Mouse (Mus musculus): Measurements from ENCODE around the gene Pdpk1.
"Not testable (repeated sequence)": the region's sequence is repeated elsewhere in the genome, so short reads cannot be mapped to it uniquely, and the experiment has no call there.

Pdpk1 gene

GRCm38 (mm10) chr17:24162584-24163175, 12.0 kb upstream of the Pdpk1 start:
- peak; percentile 87 to 91 for DNase-seq

- no peak for DNase-seq
These were observed 10.7 kb upstream of the Pdpk1 start for GRCm38 (mm10) chr17:24161466-24161865.

- no peak for DNase-seq
These were observed 6.8 kb upstream of the Pdpk1 start for GRCm38 (mm10) chr17:24157526-24157925.

DNA sequence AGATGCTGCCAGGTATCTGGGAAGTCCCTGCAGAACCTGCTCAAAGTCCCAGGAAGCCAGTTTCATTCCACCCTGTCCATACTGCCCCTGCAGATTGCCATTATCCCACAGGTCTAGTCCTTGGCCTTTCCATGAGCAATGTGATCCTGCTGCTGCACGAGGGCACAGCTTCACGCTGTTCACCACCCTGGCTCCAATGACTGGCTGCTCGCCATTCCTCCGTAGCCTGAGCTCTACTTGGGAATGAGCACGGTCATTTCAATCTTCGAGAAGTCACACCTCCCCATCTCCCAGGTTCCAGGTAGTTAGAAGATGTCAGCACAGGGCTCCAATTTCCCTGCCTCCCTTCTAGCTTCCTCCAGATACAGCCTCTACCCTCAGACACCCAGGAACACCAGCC, 6.4 kb upstream of the Pdpk1 start:
- no peak for DNase-seq

- no peak for DNase-seq
These were observed 5.7 kb upstream of the Pdpk1 start for GRCm38 (mm10) chr17:24156394-24156793.

DNA sequence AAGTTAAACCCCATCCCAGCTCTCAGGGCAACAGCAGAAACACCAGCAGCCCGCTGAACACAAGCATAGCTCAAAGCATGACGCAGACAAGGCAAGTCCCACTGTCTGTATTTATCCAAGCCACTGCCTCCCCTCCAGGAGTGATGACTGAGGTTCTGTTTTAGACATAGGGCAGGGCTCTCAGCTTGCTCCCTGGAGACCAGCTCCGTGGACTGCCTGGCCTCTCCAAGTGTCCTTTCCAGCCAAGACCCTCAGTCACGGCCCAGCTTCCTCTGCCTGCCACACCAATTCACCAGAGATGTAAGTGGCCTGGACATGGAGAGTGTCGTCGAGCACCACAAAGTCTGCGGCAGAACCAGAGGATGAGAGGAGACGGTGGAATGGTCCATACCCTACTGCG, 5.0 kb upstream of the Pdpk1 start:
- no peak for DNase-seq

- peak; percentile 92 to 93 for DNase-seq
These were observed 3.7 kb upstream of the Pdpk1 start for GRCm38 (mm10) chr17:24154463-24154862.

GRCm38 (mm10) chr17:24151890-24152563, 1.3 kb upstream of the Pdpk1 start:
- DNase-seq = peak; percentile 82 to 90

GRCm38 (mm10) chr17:24151382-24151781, 658 bp upstream of the Pdpk1 start:
- no peak for DNase-seq

- DNase-seq = no peak
These were observed 1.3 kb downstream of the Pdpk1 start for GRCm38 (mm10) chr17:24149421-24149820.

DNA sequence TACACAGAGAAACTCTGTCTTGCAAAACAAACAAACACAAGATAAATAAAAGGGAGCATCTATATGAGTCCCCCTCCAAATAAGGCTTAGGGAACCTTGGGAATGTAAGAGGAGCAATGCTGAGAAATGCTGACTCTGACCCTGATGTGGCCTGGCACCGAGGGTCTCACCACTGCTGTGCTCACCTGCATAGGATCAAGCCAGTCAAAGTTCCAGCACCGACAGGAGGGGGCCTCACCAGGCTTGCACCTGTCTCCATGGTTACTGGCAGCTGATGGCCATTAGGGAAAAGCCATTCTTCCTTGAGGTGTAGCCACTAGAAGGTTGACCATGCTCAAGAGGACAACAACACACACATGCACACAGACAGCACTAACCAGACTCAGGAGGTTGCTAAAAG, 7.8 kb downstream of the Pdpk1 start:
- no peak for DNase-seq

- peak; percentile 96 to 98 for DNase-seq
These were observed 9.3 kb downstream of the Pdpk1 start for GRCm38 (mm10) chr17:24141425-24141920.

DNA sequence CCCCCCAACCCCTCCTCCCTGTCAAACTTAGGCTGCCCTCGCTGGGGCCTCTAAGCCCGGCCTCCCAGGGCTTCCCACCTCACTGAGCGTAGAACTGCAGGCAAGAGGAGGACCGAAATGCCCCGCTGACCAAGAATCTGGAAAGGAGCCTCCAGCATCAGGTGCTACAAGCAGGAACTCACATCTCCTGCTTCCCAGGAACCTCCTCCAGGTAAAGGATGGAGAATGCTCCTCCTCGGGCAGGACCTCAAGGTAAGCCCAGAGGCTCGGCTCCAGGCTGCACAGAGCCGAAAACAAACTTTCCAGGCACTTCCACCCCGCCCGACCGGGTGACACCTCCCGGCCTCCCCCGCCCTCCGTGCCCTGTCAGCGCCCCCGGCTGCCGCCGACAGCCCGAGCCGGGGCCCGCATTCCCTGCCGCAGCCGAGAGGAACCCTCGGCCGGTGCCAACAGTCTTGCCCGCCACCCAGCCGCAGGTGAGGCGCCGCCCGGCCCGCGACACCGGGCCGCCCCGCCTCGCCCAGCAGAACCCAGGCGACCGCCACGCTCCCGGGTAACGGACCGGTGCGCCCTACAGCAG, 9.8 kb downstream of the Pdpk1 start:
- DNase-seq = peak; percentile 55 to 65

GRCm38 (mm10) chr17:24139968-24140367, 10.8 kb downstream of the Pdpk1 start:
- DNase-seq = no peak

DNA sequence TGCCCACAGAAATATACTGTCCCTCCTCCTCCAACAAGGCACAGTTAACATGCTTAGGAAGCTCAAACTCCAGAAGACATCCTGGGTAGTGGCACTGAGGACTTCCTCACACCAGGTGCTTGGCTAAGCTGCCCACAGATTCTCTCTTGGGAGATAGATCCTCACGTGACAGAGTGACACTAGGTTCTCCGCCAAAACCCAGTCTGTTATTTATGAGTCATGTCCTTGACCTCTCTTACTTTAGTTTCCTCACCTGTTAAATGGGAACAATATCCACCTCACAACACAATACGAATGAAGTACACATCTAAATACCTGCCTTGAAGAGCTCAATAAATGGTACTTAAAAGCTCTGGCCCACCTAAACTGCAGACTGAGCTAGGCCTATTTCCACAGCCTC, 11.5 kb downstream of the Pdpk1 start:
- DNase-seq = no peak

DNA sequence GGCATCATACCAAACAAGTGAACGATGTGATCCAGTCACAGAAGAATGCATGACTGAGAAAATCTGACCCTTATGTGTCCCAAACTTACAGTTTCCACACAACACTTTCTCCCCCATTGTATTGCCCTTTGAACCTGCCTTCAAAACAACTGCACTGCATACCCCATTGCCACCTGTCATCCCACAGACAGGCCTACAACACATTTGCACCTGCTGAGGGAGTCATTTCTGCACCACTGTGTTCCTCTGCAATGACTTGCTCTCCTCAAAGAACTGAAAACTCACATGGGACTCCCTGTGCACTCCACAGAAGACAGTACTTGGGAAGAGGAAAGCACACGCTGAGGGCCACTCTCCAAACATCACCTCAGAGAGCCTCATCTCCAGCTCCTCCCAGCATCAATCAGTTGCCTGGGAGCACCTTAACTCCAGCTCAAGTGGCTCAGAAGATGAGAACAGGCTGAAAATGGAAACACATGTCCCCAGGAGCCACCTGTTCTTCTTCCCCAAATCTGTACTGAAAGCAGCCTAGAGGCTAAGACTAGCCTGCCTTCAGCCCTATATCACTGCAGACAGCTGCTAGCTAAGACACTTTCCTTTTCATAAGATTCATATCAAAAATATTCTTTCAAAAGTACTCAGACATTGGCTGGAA, 13.4 kb downstream of the Pdpk1 start:
- DNase-seq = no peak

GRCm38 (mm10) chr17:24134062-24134461, 16.7 kb downstream of the Pdpk1 start:
- no peak for DNase-seq

GRCm38 (mm10) chr17:24132919-24133318, 17.8 kb downstream of the Pdpk1 start:
- not testable (repeated sequence) for DNase-seq

DNA sequence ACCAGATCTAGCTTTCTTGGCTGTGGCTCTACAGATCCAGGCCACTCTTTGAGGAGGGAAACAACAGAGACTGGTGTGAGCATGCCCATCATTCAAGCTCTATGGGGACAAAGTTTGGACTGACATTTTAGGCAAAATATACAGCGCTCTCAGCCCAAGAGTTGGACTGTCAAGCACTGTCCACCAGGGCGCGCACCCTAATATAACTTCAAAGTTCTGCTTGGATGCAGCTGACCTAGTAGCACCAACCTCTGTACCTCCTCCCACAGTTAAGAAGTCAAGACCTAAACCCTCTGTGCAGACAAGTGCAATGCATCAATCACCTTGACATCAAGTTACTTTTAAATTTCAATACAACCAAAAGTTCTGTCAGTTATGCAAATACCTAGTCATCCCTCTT, 19.2 kb downstream of the Pdpk1 start:
- no peak for DNase-seq

DNA sequence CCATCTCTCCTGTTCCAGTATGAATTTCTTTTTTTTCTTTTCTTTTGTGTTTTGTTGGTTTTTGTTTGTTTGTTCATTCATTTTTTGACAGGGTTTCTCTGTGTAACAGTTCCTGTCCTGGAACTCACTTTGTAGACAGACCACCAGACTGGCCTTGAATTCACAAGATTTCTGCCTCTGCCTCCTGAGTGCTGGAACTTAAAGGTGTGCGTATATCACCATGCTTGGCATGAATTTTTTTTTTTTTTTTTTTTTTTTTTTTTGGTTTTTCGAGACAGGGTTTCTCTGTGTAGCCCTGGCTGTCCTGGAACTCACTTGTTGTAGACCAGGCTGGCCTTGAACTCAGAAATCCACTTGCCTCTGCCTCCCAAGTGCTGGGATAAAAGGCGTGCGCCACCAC, 21.5 kb downstream of the Pdpk1 start:
- not testable (repeated sequence) for DNase-seq

- DNase-seq = no peak
These were observed 23.1 kb downstream of the Pdpk1 start for GRCm38 (mm10) chr17:24127592-24127991.

DNA sequence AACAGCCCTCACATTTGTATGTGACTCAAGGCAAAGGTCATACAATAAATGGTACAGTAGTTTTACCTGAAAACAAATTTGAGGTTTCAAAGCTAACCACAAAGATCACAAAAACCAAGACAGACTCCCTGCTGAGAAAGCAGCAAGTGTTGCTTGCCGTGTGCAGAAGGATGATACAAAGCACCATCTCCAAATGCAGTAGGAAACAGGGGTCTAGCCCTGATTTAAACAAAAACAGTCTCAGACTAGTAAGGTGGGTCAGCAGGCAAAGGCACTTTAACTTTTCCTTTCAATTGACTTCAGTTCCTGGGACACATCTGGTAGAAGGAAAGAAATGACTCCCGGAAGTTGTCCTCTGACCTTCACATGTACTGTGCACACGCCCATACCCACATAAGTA, 23.9 kb downstream of the Pdpk1 start:
- no peak for DNase-seq

GRCm38 (mm10) chr17:24119446-24119845, 31.3 kb downstream of the Pdpk1 start:
- no peak for DNase-seq

- DNase-seq = no peak
These were observed 37.7 kb downstream of the Pdpk1 start for GRCm38 (mm10) chr17:24113031-24113430.
